Mouse (Mus musculus): ENCODE data around the gene Entpd6.

GRCm38 (mm10) chr2:150816676-150817402, 68.0 kb downstream of the Entpd6 start:
- no peak for TF ChIP-seq POLR2A (IDR thresholded peaks at IDR 0.05; ENCODE audit: extremely low read depth, insufficient read depth, low read length)
- TF ChIP-seq CTCF (IDR thresholded peaks at IDR 0.05; ENCODE audit: low read depth, low read length) = no peak

Data from liver, adult 2 months (tissue).